Mouse (Mus musculus): ENCODE data around the gene Rbm12.

GRCm38 (mm10) chr2:156143953-156144724 is 32.4 kb upstream of the Rbm12 start, which contains the start of the genes Romo1 and Nfs1:
- TF ChIP-seq CTCF (IDR thresholded peaks at IDR 0.05; ENCODE audit: borderline replicate concordance, insufficient read depth, low read length) (peak; percentile 53; the same call in 1 of the 2 replicates), POLR2A (IDR thresholded peaks at IDR 0.05; ENCODE audit: low read depth, low read length) (peak; percentile 95)

Data from embryonic fibroblast, embryonic 13.5 days (primary cell).